Mouse (Mus musculus) lung, adult 2 months (tissue): ENCODE measurements around the gene Srf.

Source experiments
- CTCF ChIP-seq: fragments of 200-500 bp; IDR thresholded peaks from 2 replicates; pipeline ENCODE4 v1.5.1; 2011; ENCODE audit warnings: mild to moderate bottlenecking, low read length, control low read depth; ENCODE audit not compliant: insufficient read depth
- POLR2A ChIP-seq: fragments of 200-500 bp; IDR thresholded peaks from 2 replicates; pipeline ENCODE4 v1.6.1; 2011; ENCODE audit warnings: low read depth, mild to moderate bottlenecking, control low read depth, low read length, borderline replicate concordance; ENCODE audit errors: extremely low read depth

GRCm38 (mm10) chr17:46521174-46521573, 34.8 kb downstream of the Srf start:
- TF ChIP-seq POLR2A = no peak
- TF ChIP-seq CTCF = no peak
